Mouse (Mus musculus) megakaryocyte, embryonic 14.5 days (primary cell): Measurements from ENCODE around the gene Pds5a.
"Not testable (repeated sequence)": the region's sequence is repeated elsewhere in the genome, so short reads cannot be mapped to it uniquely, and the experiment has no call there.

Experiments used
- FLI1 ChIP-seq: IDR thresholded peaks from 2 replicates; pipeline ENCODE4 v1.6.1; 2012; ENCODE audit warnings: low read length, inconsistent platforms, mixed read lengths
- GATA1 ChIP-seq: IDR thresholded peaks from 3 replicates; pipeline ENCODE4 v1.6.1; 2012; ENCODE audit warnings: mixed read lengths, low read length, inconsistent platforms, borderline replicate concordance

DNA sequence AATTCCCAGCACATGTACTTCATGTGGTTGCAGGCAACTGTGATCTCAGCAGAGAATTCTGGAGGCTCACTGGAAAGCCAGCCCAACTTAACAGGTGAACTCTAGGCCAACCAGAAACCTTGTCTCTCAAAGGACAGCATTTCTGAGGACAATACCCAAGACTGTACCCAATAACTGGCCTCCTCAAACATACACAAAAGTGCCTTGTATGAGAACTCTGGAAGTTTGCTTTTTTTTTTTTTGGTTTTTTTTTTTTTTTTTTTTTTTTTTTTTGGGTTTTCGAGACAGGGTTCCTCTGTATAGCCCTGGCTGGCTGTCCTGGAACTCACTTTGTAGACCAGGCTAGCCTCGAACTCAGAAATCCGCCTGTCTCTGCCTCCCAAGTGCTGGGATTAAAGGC, 4.0 kb downstream of the Pds5a start:
- TF ChIP-seq GATA1, FLI1: not testable (repeated sequence)
